Mouse (Mus musculus) neural tube, embryonic 13.5 days (tissue): ENCODE results near the gene Med25. TPM values are rescaled to one million over a fixed set of nuclear protein-coding genes. Genes with fewer than 3 reads are reported as not detected.

Experiments used
- ATAC-seq: fragments of 200-750 bp; cut with Nextera tagmentation; 2 replicates; pipeline ENCODE4 v1.8.0; 2017; ENCODE audit warnings: low read depth, mild to moderate bottlenecking, moderate TSS enrichment, moderate library complexity
- H3K27ac ChIP-seq: fragments of 300-500 bp; sonication (generic); replicated peaks from 2 replicates; pipeline ENCODE4 v1.5.1; 2015; ENCODE audit warnings: moderate library complexity, mild to moderate bottlenecking, inconsistent platforms
- H3K27me3 ChIP-seq: fragments of 300-500 bp; sonication (generic); 2 replicates; pipeline ENCODE4 v1.6.1; 2015; ENCODE audit warnings: mild to moderate bottlenecking, inconsistent platforms
- H3K36me3 ChIP-seq: fragments of 300-500 bp; sonication (generic); 2 replicates; pipeline ENCODE4 v1.6.1; 2015; ENCODE audit warnings: mild to moderate bottlenecking, inconsistent platforms
- H3K4me1 ChIP-seq: fragments of 300-500 bp; sonication (generic); replicated peaks from 2 replicates; pipeline ENCODE4 v1.6.1; 2015; ENCODE audit warnings: inconsistent platforms
- H3K4me2 ChIP-seq: fragments of 300-500 bp; sonication (generic); 2 replicates; pipeline ENCODE4 v1.6.1; 2015; ENCODE audit warnings: inconsistent platforms, mild to moderate bottlenecking, moderate library complexity
- H3K4me3 ChIP-seq: fragments of 300-500 bp; sonication (generic); 2 replicates; pipeline ENCODE4 v1.5.1; 2015; ENCODE audit warnings: mild to moderate bottlenecking, inconsistent platforms
- H3K9ac ChIP-seq: fragments of 300-500 bp; sonication (generic); 2 replicates; pipeline ENCODE4 v1.6.1; 2015; ENCODE audit warnings: moderate library complexity, mild to moderate bottlenecking, inconsistent platforms
- H3K9me3 ChIP-seq: fragments of 300-500 bp; sonication (generic); 2 replicates; pipeline ENCODE4 v1.6.1; 2016; ENCODE audit warnings: inconsistent platforms
- WGBS: fragments of 180-500 bp; shearing (Covaris S2); methylation state at CpG from one replicate; pipeline ENCODE4 v1.1.7; 2015; 5-methylcytosine and 5-hydroxymethylcytosine counted together
- polyA plus RNA-seq: library from polyadenylated mRNA; unstranded; fragments of >200 nt; fragmentation: Nextera tagmentation; extraction: Ambion mirVana; gene quantifications from 2 replicates; pipeline ENCODE4 v1.2.1, GENCODE M21; 2015

Gene Med25
- polyA plus RNA-seq, 1 experiment from 2014 or later: 138 TPM

DNA sequence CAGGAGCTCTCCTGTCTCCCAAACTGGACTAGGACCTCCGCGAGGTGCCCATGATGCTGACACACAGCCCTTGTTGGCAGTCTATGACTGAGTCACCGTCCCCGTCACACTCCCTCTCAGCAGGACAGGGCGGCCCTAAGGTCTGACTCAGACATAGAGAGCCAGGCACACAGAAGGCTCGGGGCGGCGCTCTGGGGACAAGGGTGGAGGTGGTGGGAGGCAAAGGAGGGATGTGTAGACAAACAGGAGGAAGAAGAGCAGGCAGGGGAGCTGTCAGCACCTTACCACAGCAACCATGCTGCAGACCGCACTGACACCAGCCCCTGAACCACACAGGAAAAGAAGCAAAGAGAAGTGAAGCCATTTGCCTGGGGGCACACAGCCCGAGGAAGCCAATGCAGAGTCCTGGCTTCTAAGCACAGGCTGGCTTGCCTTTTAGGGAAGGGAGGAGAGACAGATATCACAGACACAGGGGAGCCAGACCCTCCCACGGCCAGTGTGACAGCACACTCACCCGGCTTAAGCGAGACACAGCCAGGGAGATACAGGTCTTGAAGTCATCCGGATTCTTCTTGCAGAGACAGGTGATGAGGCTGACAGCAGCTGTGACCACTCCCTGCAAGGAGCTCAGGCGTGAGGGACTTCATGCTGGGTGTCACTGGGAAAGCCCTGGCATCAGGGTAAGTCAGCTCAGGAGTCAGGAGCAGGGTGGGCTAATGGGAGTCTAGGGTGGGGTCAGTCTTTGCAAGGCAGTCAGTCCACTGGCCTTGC is 16.4 kb upstream of the Med25 start:
- H3K9ac ChIP-seq: no peak overlapping the region
- H3K4me3 ChIP-seq: no peak overlapping the region
- no peaks in the 10 kb centered on the region for H3K9me3 ChIP-seq
- peaks cover 100% of the 10 kb centered on the region for H3K36me3 ChIP-seq
- H3K27ac ChIP-seq: no peak overlapping the region
- WGBS: 93% methylated on average over 15 of the region's 15 CpGs
- no peak for ATAC-seq
- no peaks in the 10 kb centered on the region for H3K27me3 ChIP-seq
- no peak overlapping the region for H3K4me2 ChIP-seq
- no peaks in the 10 kb centered on the region for H3K4me1 ChIP-seq

DNA sequence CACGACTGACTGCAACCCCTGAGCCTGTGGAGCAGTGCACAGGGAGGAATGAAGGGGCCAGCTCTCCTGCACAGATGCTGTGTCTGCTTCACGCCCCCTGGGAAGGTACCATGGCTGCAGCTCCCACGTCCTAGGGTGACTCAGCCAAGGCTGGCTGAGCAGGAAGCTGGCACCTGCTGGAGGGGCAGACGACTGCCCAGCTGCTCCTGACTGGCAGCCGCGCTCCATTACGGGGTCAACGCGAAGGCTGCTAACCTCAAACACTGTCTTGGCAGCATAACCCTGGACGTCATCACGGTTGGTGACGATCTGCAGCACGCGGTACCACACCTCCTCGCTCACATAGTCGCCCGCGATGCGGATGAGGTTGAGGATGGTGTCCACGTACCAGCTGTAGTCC is 12.9 kb upstream of the Med25 start:
- H3K27ac ChIP-seq: no peak overlapping the region
- ATAC-seq: no peak
- H3K9ac ChIP-seq: no peak overlapping the region
- H3K27me3 ChIP-seq: no peaks in the 10 kb centered on the region
- no peak overlapping the region for H3K4me3 ChIP-seq
- WGBS: 93% methylated on average over 20 of the region's 20 CpGs
- peaks cover 14% of the 10 kb centered on the region for H3K4me1 ChIP-seq
- H3K4me2 ChIP-seq: no peak overlapping the region
- H3K36me3 ChIP-seq: peaks cover 100% of the 10 kb centered on the region
- no peaks in the 10 kb centered on the region for H3K9me3 ChIP-seq

DNA sequence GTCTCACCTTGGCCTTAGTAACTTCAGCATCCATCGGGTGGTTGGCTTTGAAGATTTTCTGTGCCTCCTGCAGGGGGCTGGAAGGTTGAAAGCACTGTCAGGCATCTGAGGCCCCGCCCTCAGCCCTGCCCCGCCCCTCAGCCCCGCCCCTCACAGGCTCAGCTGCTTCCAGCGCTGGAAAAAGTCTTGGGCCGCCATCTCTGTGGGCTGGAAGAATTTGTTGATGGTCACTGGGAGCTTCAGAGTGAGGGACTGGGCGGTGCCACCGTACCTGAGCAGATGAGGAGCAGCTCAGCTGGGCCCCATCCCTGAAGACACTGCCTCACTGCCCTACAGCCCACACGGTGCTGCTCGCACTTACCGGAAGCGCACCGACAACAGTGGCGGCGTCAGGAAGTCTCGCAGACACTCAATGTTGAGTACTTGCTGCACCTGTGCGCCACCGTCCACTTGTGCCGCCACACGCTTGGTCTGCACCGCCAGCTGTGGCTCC is 8.8 kb upstream of the Med25 start:
- Histone ChIP-seq H3K36me3 (peaks cover 76% of the 10 kb centered on the region), H3K4me1 (peaks cover 38% of the 10 kb centered on the region), H3K27me3 (no peaks in the 10 kb centered on the region), H3K4me3 (0 out of 2 replicates have a peak overlapping the region, but pooled peaks have one; percentile 10), H3K27ac (peak overlapping the region; percentile 49; the same call in 1 of the 2 replicates), H3K9ac (0 out of 2 replicates have a peak overlapping the region, but pooled peaks have one; percentile 1), H3K9me3 (no peaks in the 10 kb centered on the region), H3K4me2 (peak overlapping the region; percentile 41)
- 19% methylated on average over 21 of the region's 21 CpGs for WGBS
- ATAC-seq: no peak

GRCm38 (mm10) chr7:44900632-44901031 is 8.1 kb upstream of the Med25 start:
- Histone ChIP-seq H3K4me3 (no peak overlapping the region), H3K9ac (no peak overlapping the region), H3K4me2 (no peak overlapping the region), H3K27ac (0 out of 2 replicates have a peak overlapping the region, but pooled peaks have one; percentile 13), H3K4me1 (peaks cover 39% of the 10 kb centered on the region), H3K27me3 (no peaks in the 10 kb centered on the region), H3K9me3 (no peaks in the 10 kb centered on the region), H3K36me3 (peaks cover 70% of the 10 kb centered on the region)
- 90% methylated on average over 11 of the region's 11 CpGs for WGBS
- ATAC-seq: no peak

DNA sequence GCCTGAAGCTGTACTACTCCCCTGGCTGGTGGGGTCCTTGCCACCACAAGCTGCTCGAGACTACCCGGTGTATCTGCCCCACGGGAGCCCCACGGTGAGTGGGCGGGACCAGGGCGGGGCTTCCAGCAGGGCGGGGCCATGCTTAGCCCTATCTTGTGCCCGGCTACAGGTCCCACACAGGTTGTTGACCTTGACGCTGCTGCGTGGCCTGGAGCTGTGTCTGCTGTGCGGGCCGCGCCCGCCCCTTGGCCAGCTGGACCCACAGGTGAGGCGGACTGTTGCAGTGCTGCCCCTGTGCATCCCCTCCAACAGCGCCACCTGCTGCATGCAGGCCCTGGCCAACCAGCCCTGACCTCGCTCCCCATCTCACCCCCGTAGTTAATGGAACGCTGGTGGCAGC is 6.1 kb upstream of the Med25 start:
- H3K27me3 ChIP-seq: no peaks in the 10 kb centered on the region
- no peak overlapping the region for H3K27ac ChIP-seq
- ATAC-seq: no peak
- peaks cover 49% of the 10 kb centered on the region for H3K36me3 ChIP-seq
- no peak overlapping the region for H3K4me2 ChIP-seq
- no peak overlapping the region for H3K4me3 ChIP-seq
- H3K9ac ChIP-seq: no peak overlapping the region
- H3K4me1 ChIP-seq: peaks cover 57% of the 10 kb centered on the region
- H3K9me3 ChIP-seq: no peaks in the 10 kb centered on the region
- WGBS: 36% methylated on average over 19 of the region's 19 CpGs

GRCm38 (mm10) chr7:44896499-44896898 is 4.0 kb upstream of the Med25 start:
- Histone ChIP-seq H3K4me2 (peak overlapping the region; percentile 68), H3K36me3 (peaks cover 28% of the 10 kb centered on the region), H3K9ac (peak overlapping the region; percentile 72), H3K4me3 (peak overlapping the region; percentile 54), H3K27me3 (no peaks in the 10 kb centered on the region), H3K9me3 (no peaks in the 10 kb centered on the region), H3K27ac (peak overlapping the region; percentile 98), H3K4me1 (peaks cover 61% of the 10 kb centered on the region)
- no peak for ATAC-seq
- 33% methylated on average over 10 of the region's 10 CpGs for WGBS

DNA sequence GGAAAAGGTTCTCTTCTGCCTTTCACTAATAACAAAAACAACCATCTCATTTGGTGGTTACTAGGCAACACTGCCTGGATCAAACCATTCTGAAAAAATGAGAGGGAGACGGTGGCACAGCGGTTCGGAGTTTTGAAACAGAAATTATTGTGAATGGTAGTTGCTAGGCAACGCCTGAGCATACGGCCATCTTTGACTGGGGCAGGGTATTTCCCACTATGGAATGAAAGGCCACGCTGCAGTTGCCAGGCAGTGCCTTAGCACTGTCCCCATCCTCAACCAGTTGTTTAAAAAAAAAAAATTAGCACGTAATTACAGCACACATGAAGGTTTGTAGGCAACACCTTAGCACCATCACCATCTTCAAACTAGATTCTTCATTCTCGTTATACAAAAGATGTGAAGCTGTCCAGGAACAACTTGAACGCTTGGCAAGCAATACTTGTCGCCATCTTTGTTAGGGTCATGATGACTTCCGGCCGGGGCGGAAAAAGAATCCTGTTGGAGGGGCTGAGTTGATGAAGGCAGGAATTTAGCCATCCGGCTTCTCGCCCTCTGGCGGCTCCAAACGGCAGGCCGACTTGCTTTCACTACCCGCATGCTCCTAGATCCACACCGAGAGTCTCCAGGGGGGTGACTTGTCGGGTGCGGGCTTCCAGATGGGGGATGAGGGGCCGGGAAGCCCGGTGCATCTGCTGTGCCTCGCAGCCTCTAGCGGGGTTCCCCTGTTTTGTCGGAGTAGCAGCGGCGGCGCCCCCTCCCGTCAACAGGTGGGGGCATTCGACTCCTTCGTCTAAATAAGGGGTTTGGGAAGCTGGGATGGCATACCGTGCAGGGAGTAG is 3.3 kb upstream of the Med25 start, which contains the start of gene Fuz:
Gene Fuz (plus strand): TSS at position 487 of the 842 bp plus-strand sequence.
- peak within 1 kb of the TSS; percentile 72 for H3K9ac ChIP-seq
- H3K4me2 ChIP-seq: peak within 1 kb of the TSS; percentile 68
- H3K27me3 ChIP-seq: no peaks in the 10 kb centered on the region
- WGBS: under 1% methylated on average over 34 of the region's 34 CpGs
- peaks cover 61% of the 10 kb centered on the region for H3K4me1 ChIP-seq
- peak within 1 kb of the TSS; percentile 98 for H3K27ac ChIP-seq
- peak within 1 kb of the TSS; percentile 54 for H3K4me3 ChIP-seq
- peaks cover 21% of the 10 kb centered on the region for H3K36me3 ChIP-seq
- H3K9me3 ChIP-seq: no peaks in the 10 kb centered on the region
- peak; percentile 82 for ATAC-seq

GRCm38 (mm10) chr7:44895206-44895592 is 2.7 kb upstream of the Med25 start:
- no peak for ATAC-seq
- WGBS: 23% methylated on average over 7 of the region's 7 CpGs
- H3K9ac ChIP-seq: peak overlapping the region; percentile 60
- peak overlapping the region; percentile 54 for H3K4me3 ChIP-seq
- no peaks in the 10 kb centered on the region for H3K9me3 ChIP-seq
- H3K36me3 ChIP-seq: peaks cover 21% of the 10 kb centered on the region
- no peaks in the 10 kb centered on the region for H3K27me3 ChIP-seq
- H3K27ac ChIP-seq: peak overlapping the region; percentile 98
- H3K4me1 ChIP-seq: peaks cover 64% of the 10 kb centered on the region
- peak overlapping the region; percentile 68 for H3K4me2 ChIP-seq

DNA sequence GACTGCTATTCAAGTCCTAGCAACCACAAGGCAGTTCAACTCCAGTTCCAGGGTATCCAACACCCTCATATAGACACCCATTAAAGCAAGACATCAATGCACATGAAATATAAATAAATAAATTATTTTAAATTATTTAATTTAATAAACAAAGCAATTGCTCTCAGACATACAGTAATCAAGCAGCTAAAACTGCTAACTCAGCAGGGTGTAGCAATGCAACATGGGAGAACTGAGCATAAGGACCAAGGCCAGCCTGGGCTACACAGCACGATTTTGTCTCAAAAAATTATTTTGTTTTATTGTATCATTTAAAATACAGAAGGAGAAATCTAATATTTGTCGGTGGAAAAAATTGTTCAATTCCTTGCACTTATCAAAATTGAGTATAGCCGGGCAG is 1.7 kb upstream of the Med25 start:
- peaks cover 72% of the 10 kb centered on the region for H3K4me1 ChIP-seq
- ATAC-seq: no peak
- H3K27me3 ChIP-seq: no peaks in the 10 kb centered on the region
- peak overlapping the region; percentile 98 for H3K27ac ChIP-seq
- H3K36me3 ChIP-seq: peaks cover 18% of the 10 kb centered on the region
- H3K4me2 ChIP-seq: no peak overlapping the region
- 89% methylated on average over 3 of the region's 3 CpGs for WGBS
- H3K9me3 ChIP-seq: no peaks in the 10 kb centered on the region
- no peak overlapping the region for H3K9ac ChIP-seq
- H3K4me3 ChIP-seq: no peak overlapping the region

- ATAC-seq: no peak
- Histone ChIP-seq H3K4me1 (peaks cover 74% of the 10 kb centered on the region), H3K27me3 (no peaks in the 10 kb centered on the region), H3K4me2 (peak overlapping the region; percentile 54), H3K36me3 (peaks cover 23% of the 10 kb centered on the region), H3K27ac (peak overlapping the region; percentile 98), H3K4me3 (peak overlapping the region; percentile 93), H3K9ac (peak overlapping the region; percentile 34; the same call in 1 of the 2 replicates), H3K9me3 (no peaks in the 10 kb centered on the region)
- 11% methylated on average over 8 of the region's 8 CpGs for WGBS
These were observed 685 bp upstream of the Med25 start for GRCm38 (mm10) chr7:44893197-44893596.

DNA sequence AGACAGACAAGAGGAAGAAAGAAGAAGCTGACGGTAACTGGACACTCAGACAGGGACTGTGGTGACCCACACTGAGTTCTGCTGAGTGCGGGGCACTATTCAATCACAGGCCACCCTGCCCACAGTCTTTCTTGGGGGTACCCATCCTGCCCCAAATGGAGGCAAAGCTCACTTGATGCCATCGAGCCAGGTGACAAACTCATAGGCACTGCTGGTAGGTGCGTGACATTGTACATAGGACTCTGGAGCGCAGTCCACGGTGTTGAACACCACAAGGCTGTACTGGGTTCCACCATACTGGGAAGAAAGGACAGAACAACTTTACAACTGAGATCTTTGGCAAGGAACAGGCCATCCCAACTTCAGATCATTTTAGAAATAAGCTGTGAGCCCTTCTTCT is 901 bp downstream of the Med25 start:
- H3K9ac ChIP-seq: peak overlapping the region; percentile 96
- H3K4me2 ChIP-seq: peak overlapping the region; percentile 98
- no peaks in the 10 kb centered on the region for H3K27me3 ChIP-seq
- peak overlapping the region; percentile 93 for H3K4me3 ChIP-seq
- H3K36me3 ChIP-seq: peaks cover 32% of the 10 kb centered on the region
- 23% methylated on average over 6 of the region's 6 CpGs for WGBS
- peak overlapping the region; percentile 98 for H3K27ac ChIP-seq
- no peak for ATAC-seq
- H3K4me1 ChIP-seq: peaks cover 68% of the 10 kb centered on the region
- H3K9me3 ChIP-seq: no peaks in the 10 kb centered on the region

DNA sequence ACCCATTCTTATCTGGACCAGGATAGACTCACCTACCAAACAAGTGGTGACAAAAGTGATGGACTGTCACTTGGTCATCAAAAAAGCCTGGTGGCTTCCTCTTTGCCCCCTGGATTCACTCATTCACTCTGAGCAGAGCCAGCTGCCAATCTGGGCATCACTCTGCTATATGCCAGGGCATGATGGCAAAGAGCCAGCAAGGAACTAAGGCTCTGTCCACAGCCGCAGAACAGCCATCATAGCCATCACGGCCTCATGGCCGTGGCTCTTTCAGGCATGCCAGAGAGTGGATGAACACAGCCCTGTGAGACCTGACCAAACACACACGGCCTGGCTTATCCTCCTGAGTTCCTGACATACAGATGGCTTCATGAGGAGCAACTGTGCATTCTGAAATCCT is 1.8 kb downstream of the Med25 start:
- Histone ChIP-seq H3K4me2 (peak overlapping the region; percentile 98), H3K9ac (peak overlapping the region; percentile 96), H3K36me3 (peaks cover 38% of the 10 kb centered on the region), H3K27ac (no peak overlapping the region; the same call in 1 of the 2 replicates), H3K9me3 (no peaks in the 10 kb centered on the region), H3K4me3 (peak overlapping the region; percentile 93), H3K4me1 (peaks cover 63% of the 10 kb centered on the region), H3K27me3 (no peaks in the 10 kb centered on the region)
- WGBS: 70% methylated on average over 4 of the region's 4 CpGs
- ATAC-seq: no peak
